Mouse (Mus musculus): ENCODE results near the gene Btg2. TPM values are rescaled to one million over a fixed set of nuclear protein-coding genes. Genes with fewer than 3 reads are reported as not detected.

Gene Btg2
- total RNA-seq (2021): 10 to 100 TPM; 22.4 to 26.7 TPM
- long read RNA-seq, experiment 1, transcript Btg2-201 (2 exons, 2,743 nt): major isoform, 8 of 12 reads
- long read RNA-seq, experiment 1, partial matches to known transcripts: 4 of 12 reads
- long read RNA-seq, experiment 1, other reads (novel, unspliced or antisense): 0 of 12 reads
- long read RNA-seq, experiment 2, transcript Btg2-201 (2 exons, 2,743 nt): major isoform, 16 of 19 reads
- long read RNA-seq, experiment 2, partial matches to known transcripts: 2 of 19 reads
- long read RNA-seq, experiment 2, other reads (novel, unspliced or antisense): 1 of 19 reads

GRCm38 (mm10) chr1:134078802-134079476 lies at the start of gene Btg2:
TSS of gene Btg2 (minus strand) at chr1:134079120.
- peak; percentile 96 to 98 for DNase-seq (ENCODE audit: low spot score in 2 of 2)

GRCm38 (mm10) chr1:134122195-134122594 lies 43.3 kb upstream of the Btg2 start:
- no peak for DNase-seq (ENCODE audit: low spot score in 2 of 2)

- peak; percentile 79 to 86 for DNase-seq (ENCODE audit: low spot score in 2 of 2)
Measured at GRCm38 (mm10) chr1:134120179-134120578, 41.3 kb upstream of the Btg2 start.

GRCm38 (mm10) chr1:134117110-134117509 lies 38.2 kb upstream of the Btg2 start:
- no peak for DNase-seq (ENCODE audit: low spot score in 2 of 2)

- no peak for DNase-seq (ENCODE audit: low spot score in 2 of 2)
Measured at GRCm38 (mm10) chr1:134115424-134115823, 36.5 kb upstream of the Btg2 start.

GRCm38 (mm10) chr1:134114730-134115129 lies 35.8 kb upstream of the Btg2 start:
- no peak for DNase-seq (ENCODE audit: low spot score in 2 of 2)

- no peak for DNase-seq (ENCODE audit: low spot score in 2 of 2)
Measured at GRCm38 (mm10) chr1:134114018-134114417, 35.1 kb upstream of the Btg2 start.

- no peak for DNase-seq (ENCODE audit: low spot score in 2 of 2)
Measured at GRCm38 (mm10) chr1:134113560-134113959, 34.6 kb upstream of the Btg2 start.

- no peak for DNase-seq (ENCODE audit: low spot score in 2 of 2)
Measured at GRCm38 (mm10) chr1:134110979-134111378, 32.1 kb upstream of the Btg2 start, which contains the start of gene Chit1. TSS of gene Chit1 (plus strand) at chr1:134111242.

- DNase-seq (ENCODE audit: low spot score in 2 of 2): no peak
Measured at GRCm38 (mm10) chr1:134110449-134110848, 31.5 kb upstream of the Btg2 start.

GRCm38 (mm10) chr1:134110015-134110414 lies 31.1 kb upstream of the Btg2 start:
- DNase-seq (ENCODE audit: low spot score in 2 of 2): no peak

- no peak for DNase-seq (ENCODE audit: low spot score in 2 of 2)
Measured at GRCm38 (mm10) chr1:134107777-134108176, 28.9 kb upstream of the Btg2 start.

- no peak for DNase-seq (ENCODE audit: low spot score in 2 of 2)
Measured at GRCm38 (mm10) chr1:134106719-134107118, 27.8 kb upstream of the Btg2 start.

GRCm38 (mm10) chr1:134105764-134106430 lies 27.0 kb upstream of the Btg2 start:
- no peak for DNase-seq (ENCODE audit: low spot score in 2 of 2)

GRCm38 (mm10) chr1:134105043-134105763 lies 26.3 kb upstream of the Btg2 start:
- no peak for DNase-seq (ENCODE audit: low spot score in 2 of 2)

- no peak for DNase-seq (ENCODE audit: low spot score in 2 of 2)
Measured at GRCm38 (mm10) chr1:134103861-134104260, 24.9 kb upstream of the Btg2 start.

GRCm38 (mm10) chr1:134101593-134101992 lies 22.7 kb upstream of the Btg2 start:
- DNase-seq (ENCODE audit: low spot score in 2 of 2): no peak

- no peak for DNase-seq (ENCODE audit: low spot score in 2 of 2)
Measured at GRCm38 (mm10) chr1:134100928-134101327, 22.0 kb upstream of the Btg2 start.

GRCm38 (mm10) chr1:134100401-134100800 lies 21.5 kb upstream of the Btg2 start:
- no peak for DNase-seq (ENCODE audit: low spot score in 2 of 2)

GRCm38 (mm10) chr1:134099516-134100235 lies 20.8 kb upstream of the Btg2 start:
- no peak for DNase-seq (ENCODE audit: low spot score in 2 of 2)
